Mouse (Mus musculus) testis, adult 2 months (tissue): ENCODE measurements around the gene Polr2i.
A peak's percentile ranks its signal among the peaks of the same experiment; 100 is the strongest.

Source experiments
- CTCF ChIP-seq: fragments of 200-500 bp; IDR thresholded peaks from 2 replicates; pipeline ENCODE4 v1.5.1; 2012; ENCODE audit warnings: low read depth, mild to moderate bottlenecking, inconsistent platforms, low read length, moderate library complexity; ENCODE audit not compliant: control insufficient read depth, insufficient read depth, insufficient replicate concordance
- POLR2A ChIP-seq: fragments of 200-500 bp; IDR thresholded peaks from 2 replicates; pipeline ENCODE4 v1.6.1; 2012; ENCODE audit warnings: low read depth, mild to moderate bottlenecking, inconsistent platforms, low read length, moderate library complexity; ENCODE audit not compliant: control insufficient read depth

DNA sequence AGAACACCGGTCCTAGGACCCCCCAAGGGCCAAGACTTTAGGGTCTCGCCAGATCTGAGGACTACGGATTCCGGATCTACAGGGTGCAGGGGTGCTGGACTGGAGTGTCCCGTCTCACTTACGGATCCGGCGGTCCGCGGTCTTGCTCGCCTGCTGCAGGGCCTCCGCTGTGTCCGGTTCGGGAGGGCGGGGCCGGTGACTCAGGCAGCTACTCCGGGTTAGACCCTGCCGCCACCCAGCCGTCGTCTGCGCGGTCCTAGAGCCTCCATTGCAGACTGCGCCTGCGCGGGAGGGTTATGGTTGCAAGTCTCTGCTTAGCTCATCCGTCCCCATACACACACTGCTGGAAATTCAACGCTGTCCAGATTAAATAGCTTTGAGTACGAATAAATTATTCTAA, 36.9 kb upstream of the Polr2i start:
- peak; percentile 72 for TF ChIP-seq POLR2A
- no peak for TF ChIP-seq CTCF
